Mouse (Mus musculus): ENCODE data around the gene Ctsc.
"Not testable (repeated sequence)": the region's sequence is repeated elsewhere in the genome, so short reads cannot be mapped to it uniquely, and the experiment has no call there.

Ctsc gene

GRCm38 (mm10) chr7:88277858-88278627 lies at the start of gene Ctsc:
Gene Ctsc (plus strand): TSS chr7:88278085.
- peak; percentile 56 to 71 for DNase-seq

- DNase-seq, result no peak
These were observed 48.8 kb upstream of the Ctsc start for GRCm38 (mm10) chr7:88229051-88229450.

GRCm38 (mm10) chr7:88230121-88230520 lies 47.8 kb upstream of the Ctsc start:
- DNase-seq, result no peak

GRCm38 (mm10) chr7:88230756-88231522 lies 46.9 kb upstream of the Ctsc start:
- DNase-seq, result no peak

GRCm38 (mm10) chr7:88243059-88243458 lies 34.8 kb upstream of the Ctsc start:
- DNase-seq, result no peak

- DNase-seq, result no peak
These were observed 33.4 kb upstream of the Ctsc start for GRCm38 (mm10) chr7:88244462-88244861.

- not testable (repeated sequence) for DNase-seq
These were observed 27.5 kb upstream of the Ctsc start for GRCm38 (mm10) chr7:88250380-88250779.

GRCm38 (mm10) chr7:88251535-88251934 lies 26.4 kb upstream of the Ctsc start:
- no peak for DNase-seq

- DNase-seq, result no peak
These were observed 25.8 kb upstream of the Ctsc start for GRCm38 (mm10) chr7:88252129-88252528.

- no peak for DNase-seq
These were observed 23.0 kb upstream of the Ctsc start for GRCm38 (mm10) chr7:88254884-88255283.

GRCm38 (mm10) chr7:88259155-88259925 lies 18.5 kb upstream of the Ctsc start:
- no peak for DNase-seq

- DNase-seq, result no peak
These were observed 16.1 kb upstream of the Ctsc start for GRCm38 (mm10) chr7:88261799-88262198.

GRCm38 (mm10) chr7:88264861-88265260 lies 13.0 kb upstream of the Ctsc start:
- no peak for DNase-seq

- DNase-seq, result no peak
These were observed 8.0 kb upstream of the Ctsc start for GRCm38 (mm10) chr7:88269913-88270312.

GRCm38 (mm10) chr7:88271531-88271930 lies 6.4 kb upstream of the Ctsc start:
- no peak for DNase-seq

GRCm38 (mm10) chr7:88276914-88277765 lies 745 bp upstream of the Ctsc start:
- DNase-seq, result no peak

- no peak for DNase-seq
These were observed 827 bp downstream of the Ctsc start for GRCm38 (mm10) chr7:88278628-88279196.

- DNase-seq, result no peak
These were observed 7.4 kb downstream of the Ctsc start for GRCm38 (mm10) chr7:88285276-88285675.

GRCm38 (mm10) chr7:88291036-88291435 lies 13.2 kb downstream of the Ctsc start:
- DNase-seq, result no peak

- no peak for DNase-seq
These were observed 14.2 kb downstream of the Ctsc start for GRCm38 (mm10) chr7:88292044-88292443.

GRCm38 (mm10) chr7:88293907-88294306 lies 16.0 kb downstream of the Ctsc start:
- DNase-seq, result no peak

- DNase-seq, result no peak
These were observed 18.1 kb downstream of the Ctsc start for GRCm38 (mm10) chr7:88295989-88296388.

Measured in cerebellum, postnatal 10 days (tissue).